Mouse (Mus musculus) heart, adult 2 months (tissue): ENCODE results near the gene Tmem200a.

Source experiments
- CTCF ChIP-seq: fragments of 200-600 bp; IDR thresholded peaks from 2 replicates; pipeline ENCODE4 v1.8.1; 2022; ENCODE audit warnings: antibody characterized with exemption, mild to moderate bottlenecking, moderate library complexity
- EP300 ChIP-seq: fragments of 200-500 bp; IDR thresholded peaks from 2 replicates; pipeline ENCODE4 v1.6.1; 2011; ENCODE audit warnings: low read depth, low read length, control low read depth; ENCODE audit not compliant: insufficient read depth
- POLR2A ChIP-seq: fragments of 200-500 bp; IDR thresholded peaks from 2 replicates; pipeline ENCODE4 v1.6.1; 2011; ENCODE audit warnings: mild to moderate bottlenecking, low read depth, low read length, control low read depth; ENCODE audit not compliant: insufficient read depth

DNA sequence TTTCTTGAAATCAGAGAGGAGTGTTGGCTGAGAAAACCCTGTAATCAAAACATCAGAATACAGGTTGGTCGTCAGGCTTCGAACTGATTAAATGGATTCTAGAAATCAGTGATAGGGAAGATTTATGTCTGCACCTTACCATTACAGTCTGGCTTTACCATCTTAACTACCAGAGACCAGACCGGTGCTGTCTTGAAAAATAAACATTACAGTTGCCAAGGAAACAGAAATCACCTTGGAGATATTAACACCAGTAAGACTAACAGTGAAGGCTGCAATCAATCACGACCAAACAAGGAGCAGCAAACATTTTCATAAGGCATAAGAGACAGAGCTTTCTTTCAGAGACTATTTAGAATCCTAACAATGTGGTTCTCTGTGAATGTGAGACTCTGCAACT, 116.0 kb downstream of the Tmem200a start:
- TF ChIP-seq EP300: no peak
- TF ChIP-seq CTCF: no peak
- TF ChIP-seq POLR2A: no peak
